Mouse (Mus musculus) monocyte, adult 2 months (primary cell): ENCODE results near the gene Ankzf1.

ENCODE experiments used
- DNase-seq, 2 experiments: peaks; one replicate each; pipeline ENCODE4 v3.0.0; 2022; ENCODE audit warnings: low spot score in 2 of 2, low read depth in 1 of 2

Ankzf1 gene

GRCm38 (mm10) chr1:75187914-75188483, 4.0 kb upstream of the Ankzf1 start:
- peak; percentile 49 to 70 for DNase-seq

- no peak for DNase-seq
Observed at GRCm38 (mm10) chr1:75190577-75190976, 1.4 kb upstream of the Ankzf1 start.

GRCm38 (mm10) chr1:75191258-75191621, 711 bp upstream of the Ankzf1 start:
- DNase-seq, result no peak

GRCm38 (mm10) chr1:75192452-75192851, 501 bp downstream of the Ankzf1 start:
- DNase-seq, result peak in 1 of 2 experiments; percentile 37

- DNase-seq, result no peak
Observed at GRCm38 (mm10) chr1:75201236-75201635, 9.3 kb downstream of the Ankzf1 start.

- DNase-seq, result peak in 1 of 2 experiments; percentile 31
Observed at GRCm38 (mm10) chr1:75208967-75209678, 17.2 kb downstream of the Ankzf1 start.

GRCm38 (mm10) chr1:75210136-75211087, 18.5 kb downstream of the Ankzf1 start, which contains the start of the genes Glb1l and Stk16:
Gene Glb1l, minus strand, starts transcription at chr1:75210813.
Gene Stk16, plus strand, starts transcription at chr1:75210838.
- peak; percentile 82 to 93 for DNase-seq

- no peak for DNase-seq
Observed at GRCm38 (mm10) chr1:75211141-75211708, 19.3 kb downstream of the Ankzf1 start.

GRCm38 (mm10) chr1:75212542-75212941, 20.6 kb downstream of the Ankzf1 start:
- no peak for DNase-seq

GRCm38 (mm10) chr1:75213096-75213495, 21.1 kb downstream of the Ankzf1 start:
- no peak for DNase-seq

- no peak for DNase-seq
Observed at GRCm38 (mm10) chr1:75214442-75214841, 22.5 kb downstream of the Ankzf1 start.

GRCm38 (mm10) chr1:75214886-75215285, 22.9 kb downstream of the Ankzf1 start:
- DNase-seq, result no peak

GRCm38 (mm10) chr1:75215785-75216184, 23.8 kb downstream of the Ankzf1 start:
- no peak for DNase-seq

- no peak for DNase-seq
Observed at GRCm38 (mm10) chr1:75216797-75217585, 25.0 kb downstream of the Ankzf1 start.

GRCm38 (mm10) chr1:75217893-75218226, 25.9 kb downstream of the Ankzf1 start:
- no peak for DNase-seq

- peak in 1 of 2 experiments; percentile 37 for DNase-seq
Observed at GRCm38 (mm10) chr1:75218227-75219001, 26.5 kb downstream of the Ankzf1 start.

- DNase-seq, result peak; percentile 79 to 86
Observed at GRCm38 (mm10) chr1:75219078-75219477, 27.1 kb downstream of the Ankzf1 start.

- no peak for DNase-seq
Observed at GRCm38 (mm10) chr1:75219531-75219930, 27.6 kb downstream of the Ankzf1 start, which contains the start of gene Tuba4a. Gene Tuba4a, minus strand, starts transcription at chr1:75219865.

GRCm38 (mm10) chr1:75221538-75221937, 29.6 kb downstream of the Ankzf1 start:
- DNase-seq, result no peak

GRCm38 (mm10) chr1:75222926-75223325, 31.0 kb downstream of the Ankzf1 start:
- DNase-seq, result no peak
